Mouse (Mus musculus): Measurements from ENCODE around the gene Rnf185.

Rnf185 gene

DNA sequence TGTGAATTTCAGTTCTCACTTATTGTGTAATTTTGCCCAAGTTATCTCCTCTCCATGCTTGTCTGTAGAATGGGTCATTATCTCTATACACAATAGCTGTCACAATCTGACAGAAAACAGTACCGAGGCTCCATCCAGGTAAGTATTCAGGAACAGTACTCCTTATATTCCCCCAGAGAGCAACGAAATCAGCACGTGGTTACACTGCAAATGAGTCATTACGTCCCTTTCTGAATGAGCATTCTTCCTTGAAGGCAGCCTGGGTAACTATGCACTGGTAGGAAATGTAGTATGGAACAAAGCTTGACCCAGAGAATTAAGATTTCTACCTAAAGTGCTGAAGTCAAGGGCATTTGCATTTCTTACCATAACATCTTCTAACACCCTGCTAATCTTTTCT lies 9.5 kb downstream of the Rnf185 start:
- DNase-seq, result no peak

DNA sequence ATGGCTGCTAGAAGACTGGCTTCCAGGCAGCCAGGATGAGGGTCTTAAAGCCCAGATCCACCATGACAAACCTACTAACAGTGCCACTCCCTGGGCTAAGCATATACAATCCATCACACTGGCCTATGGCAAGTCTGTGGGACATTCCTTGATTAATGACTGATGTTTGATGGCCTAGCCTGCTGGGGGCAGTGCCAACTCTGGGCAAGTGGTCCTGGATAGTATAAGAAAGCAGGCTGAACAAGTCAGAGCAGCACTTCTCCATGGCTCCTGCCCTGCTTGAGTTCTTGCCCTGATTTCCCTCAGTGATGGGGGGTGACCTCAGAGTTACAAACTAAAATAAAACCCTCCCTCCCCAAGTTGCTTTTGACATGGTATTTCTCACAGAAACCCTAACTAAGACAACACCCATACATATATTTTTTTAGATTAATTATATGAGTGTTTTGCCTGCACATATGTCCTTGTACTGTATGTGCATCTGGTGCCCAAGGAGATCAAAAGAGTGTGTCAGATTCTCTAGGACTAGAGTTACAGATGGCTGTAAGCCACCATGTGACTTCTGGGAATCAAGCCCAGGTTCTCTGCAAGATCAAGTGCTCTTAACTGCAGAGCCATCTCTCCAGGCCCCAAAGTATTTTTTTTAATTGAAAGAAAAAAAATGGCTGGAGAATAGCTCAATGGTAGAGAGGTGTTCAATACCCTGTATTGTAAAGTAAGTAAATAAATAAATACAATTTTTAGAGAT lies 10.3 kb downstream of the Rnf185 start:
- DNase-seq, result peak; percentile 79

DNA sequence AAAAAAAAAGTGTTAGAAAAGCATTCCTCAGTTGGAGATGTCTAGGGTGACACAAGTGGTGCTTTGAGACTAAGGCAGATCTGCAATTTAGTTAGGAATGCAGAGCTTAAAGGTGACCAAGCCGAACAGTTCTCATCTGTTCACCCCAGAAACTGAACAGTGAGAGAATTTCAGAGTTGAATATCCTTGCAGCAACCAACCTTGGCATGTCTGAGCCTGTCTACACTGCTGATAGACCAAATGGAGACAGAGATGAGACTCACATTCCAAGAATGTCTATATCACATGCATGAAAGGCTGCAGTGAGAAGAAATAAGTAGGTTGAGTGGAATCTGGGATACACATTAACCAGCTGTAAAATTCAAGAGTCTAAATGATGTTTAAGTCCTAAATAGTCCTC lies 14.5 kb downstream of the Rnf185 start:
- DNase-seq, result no peak

DNA sequence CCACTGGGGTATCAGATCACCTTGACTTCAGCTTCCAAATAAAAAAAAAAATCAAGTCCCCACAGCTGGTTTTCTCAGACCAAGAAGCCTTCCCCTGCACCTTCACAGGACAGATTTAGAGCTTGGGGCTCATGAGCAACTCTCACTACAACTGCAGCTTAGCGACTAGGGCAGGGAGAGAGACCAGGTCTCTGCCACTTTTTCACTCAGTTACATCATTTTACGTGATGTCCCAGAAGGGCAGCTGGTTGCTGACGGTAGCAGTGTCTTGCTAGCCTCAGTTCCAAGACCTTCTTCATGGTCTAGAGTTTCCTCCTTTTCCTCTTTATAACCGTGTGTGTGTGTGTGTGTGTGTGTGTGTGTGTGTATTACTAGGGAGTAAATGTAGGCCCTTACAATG lies 18.4 kb downstream of the Rnf185 start:
- DNase-seq, result no peak

DNA sequence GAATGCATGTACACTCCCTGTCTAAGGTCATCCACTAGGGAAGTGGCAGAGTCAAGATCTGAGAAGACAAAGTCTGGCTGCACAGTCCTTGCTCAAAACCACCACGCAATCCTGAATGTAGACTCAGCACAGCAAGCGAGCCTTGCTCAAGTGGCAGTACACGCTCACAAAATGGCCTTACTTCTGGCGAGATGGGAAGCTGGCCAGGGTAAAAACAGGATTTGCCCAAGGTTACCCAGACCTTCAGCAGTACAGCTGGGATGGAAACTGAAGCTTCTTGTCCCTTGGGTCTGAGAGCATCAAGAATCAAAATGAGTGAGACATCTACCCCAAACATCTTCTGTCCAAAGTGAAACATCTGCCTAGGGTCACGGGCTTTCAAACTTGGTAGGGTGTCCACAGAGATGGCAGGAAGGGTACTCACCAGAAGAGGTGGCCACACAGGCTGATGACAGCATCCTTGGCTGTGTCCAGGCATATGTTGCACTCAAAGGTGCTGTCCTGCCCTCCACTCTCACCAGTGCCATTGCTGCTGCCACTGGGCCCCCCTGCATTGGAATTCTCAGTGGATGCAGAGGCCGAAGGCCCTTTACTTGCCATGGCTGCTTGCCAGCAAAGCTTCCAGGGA lies 20.1 kb downstream of the Rnf185 start:
- no peak for DNase-seq

DNA sequence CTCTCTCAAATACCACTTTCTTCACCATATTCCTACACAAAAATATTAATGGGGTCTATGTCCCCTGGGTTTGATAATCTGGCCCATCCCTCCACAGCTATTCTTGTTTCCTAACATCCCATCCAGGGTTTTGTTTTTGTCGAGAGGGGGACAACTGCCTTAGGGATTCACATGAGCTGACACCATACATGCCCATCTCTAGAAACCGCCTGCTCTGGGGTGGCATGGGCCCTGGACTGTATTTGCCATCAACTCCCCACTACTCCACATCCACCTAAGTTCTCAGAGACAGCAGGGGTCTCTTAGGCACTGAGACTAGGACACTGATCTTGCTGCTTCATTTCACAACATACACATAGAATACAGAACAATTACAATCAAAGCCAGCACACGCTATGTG lies 20.6 kb downstream of the Rnf185 start:
- no peak for DNase-seq

DNA sequence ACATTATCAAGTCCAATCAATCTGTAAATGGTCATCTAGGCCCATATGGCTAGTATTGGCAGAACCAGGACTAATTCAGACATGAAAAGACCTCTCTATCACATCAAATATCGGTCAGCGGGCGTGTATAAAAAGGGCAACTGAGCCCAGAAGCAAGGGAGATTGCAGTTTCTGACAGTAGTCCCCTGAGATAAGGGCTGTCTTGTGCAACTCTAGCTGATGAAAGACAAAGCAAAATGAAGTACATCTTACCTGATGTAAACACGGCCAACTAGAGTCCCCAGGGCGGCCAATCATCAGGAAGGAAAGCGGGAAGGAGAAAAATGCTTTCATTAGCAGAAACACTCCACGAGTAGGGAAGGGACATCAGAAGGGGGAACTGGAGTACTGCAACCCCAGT lies 23.5 kb downstream of the Rnf185 start:
- no peak for DNase-seq

DNA sequence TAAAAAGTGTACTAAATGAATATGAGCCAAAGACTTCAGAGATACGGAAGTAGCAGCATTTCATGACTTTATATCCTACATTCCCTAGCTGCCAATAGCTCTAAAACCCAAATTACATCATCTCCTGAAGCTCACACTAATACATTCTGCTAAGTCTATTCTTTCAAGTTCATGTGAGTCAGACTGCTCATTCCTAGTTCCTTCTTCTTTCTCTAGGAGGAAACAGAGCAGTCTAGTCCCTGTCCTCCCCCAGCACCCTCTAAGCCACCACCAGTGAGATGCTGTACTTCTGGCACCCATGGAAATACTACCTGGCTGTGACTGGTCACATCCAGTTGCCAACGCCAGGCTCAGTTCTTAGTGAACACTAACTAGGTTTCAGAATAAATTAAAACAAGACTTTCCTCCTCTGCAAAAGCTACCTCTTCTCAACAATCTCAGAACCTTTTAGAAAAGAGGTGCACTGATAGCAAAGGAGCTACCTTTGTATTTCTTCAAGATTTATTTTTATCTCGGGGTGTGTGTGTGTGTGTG lies 24.4 kb downstream of the Rnf185 start:
- DNase-seq, result no peak

DNA sequence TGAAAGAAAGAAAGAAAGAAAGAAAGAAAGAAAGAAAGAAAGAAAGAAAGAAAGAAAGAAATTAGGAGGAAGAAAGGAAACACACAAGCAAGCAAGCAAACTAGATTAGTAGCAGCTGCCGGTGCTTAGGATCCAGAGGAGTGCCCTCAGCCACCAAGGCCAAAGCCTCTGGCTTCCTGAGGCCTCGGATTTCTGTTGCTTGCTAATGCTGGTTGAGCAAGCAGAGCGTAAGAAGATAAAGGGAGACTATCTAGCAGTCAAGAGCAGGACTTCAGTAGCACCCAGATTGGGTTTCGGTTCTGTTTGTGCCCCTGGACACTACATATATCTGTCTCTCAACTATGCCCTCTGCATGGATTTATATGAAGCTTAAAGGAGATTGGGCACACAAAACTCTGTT lies 29.9 kb downstream of the Rnf185 start:
- no peak for DNase-seq

DNA sequence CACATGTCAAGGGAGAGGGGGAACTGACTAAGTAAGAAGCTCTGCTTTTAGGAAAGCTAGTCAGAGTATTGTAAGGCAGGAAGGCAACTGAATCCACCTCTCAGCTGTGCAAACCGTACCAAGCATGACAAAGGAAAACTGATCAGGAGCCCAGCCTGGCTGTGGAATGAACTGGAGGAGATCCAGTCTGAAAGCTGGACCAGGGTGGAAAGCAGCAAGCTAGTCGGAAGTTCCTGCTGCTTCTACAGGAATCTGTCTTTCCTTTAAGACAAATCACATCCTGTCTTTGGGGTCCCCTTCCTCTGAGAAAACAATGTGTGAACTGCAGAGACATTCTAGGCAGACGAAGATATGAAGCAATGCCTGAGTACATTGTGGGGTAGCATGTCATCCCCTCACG lies 33.4 kb downstream of the Rnf185 start:
- DNase-seq, result no peak

DNA sequence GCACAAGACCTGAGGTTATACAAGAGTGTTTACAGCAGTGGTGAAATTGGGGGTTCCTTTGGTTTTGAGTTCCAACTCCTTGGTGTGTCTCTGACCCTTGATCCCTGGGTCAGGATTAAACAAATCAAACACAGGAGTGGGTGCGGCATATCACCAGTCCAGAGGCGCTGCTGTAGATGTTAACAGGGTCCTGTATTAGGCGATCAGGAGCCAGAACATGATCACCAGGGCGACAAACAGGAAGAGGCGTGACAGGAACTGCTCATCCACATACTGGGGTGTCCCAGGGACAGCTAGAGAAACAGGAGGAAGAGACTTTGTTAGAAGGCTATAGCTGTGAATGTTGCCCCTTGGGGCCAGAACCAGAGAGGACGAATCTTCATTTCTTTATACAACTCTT lies 34.4 kb downstream of the Rnf185 start:
- DNase-seq, result no peak

DNA sequence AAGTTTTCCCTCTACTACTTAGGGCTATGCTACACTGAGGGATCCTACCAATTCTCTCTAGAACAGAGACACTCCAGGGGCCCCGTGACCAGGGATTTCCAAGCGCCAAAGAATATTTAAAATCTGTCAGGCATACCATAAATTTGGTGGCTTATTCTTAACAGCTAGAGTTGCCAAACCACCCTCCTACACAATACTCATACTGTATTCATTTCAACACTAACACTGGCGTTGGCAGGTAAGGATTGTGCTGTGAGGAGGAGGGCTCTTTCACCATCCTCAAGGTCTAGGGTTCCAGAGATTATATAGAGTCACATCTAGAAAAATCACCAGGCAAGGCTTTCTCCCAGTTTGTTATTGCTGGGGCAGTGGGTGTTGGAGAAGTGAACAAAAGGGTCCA lies 35.8 kb downstream of the Rnf185 start:
- DNase-seq, result no peak

DNA sequence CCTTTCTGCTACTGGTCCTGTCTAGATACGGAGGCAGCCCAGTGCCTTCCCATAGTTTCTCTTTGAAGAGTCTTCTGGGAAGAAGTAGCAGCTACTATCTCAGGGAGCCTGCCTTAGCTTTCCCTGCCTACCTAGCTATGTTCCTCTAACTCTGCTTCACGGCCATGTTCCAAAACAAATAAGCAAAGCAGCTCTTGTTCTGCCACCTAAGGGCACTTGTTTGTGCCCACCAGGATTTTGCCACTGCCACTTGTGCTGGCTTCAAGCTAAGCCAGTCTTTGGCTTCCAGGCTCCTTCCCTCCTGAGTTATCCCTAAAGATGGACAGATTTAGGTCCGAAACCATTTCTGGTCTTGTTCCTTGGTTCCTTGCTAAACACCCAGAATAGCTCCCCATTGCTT lies 40.1 kb downstream of the Rnf185 start:
- DNase-seq, result no peak

DNA sequence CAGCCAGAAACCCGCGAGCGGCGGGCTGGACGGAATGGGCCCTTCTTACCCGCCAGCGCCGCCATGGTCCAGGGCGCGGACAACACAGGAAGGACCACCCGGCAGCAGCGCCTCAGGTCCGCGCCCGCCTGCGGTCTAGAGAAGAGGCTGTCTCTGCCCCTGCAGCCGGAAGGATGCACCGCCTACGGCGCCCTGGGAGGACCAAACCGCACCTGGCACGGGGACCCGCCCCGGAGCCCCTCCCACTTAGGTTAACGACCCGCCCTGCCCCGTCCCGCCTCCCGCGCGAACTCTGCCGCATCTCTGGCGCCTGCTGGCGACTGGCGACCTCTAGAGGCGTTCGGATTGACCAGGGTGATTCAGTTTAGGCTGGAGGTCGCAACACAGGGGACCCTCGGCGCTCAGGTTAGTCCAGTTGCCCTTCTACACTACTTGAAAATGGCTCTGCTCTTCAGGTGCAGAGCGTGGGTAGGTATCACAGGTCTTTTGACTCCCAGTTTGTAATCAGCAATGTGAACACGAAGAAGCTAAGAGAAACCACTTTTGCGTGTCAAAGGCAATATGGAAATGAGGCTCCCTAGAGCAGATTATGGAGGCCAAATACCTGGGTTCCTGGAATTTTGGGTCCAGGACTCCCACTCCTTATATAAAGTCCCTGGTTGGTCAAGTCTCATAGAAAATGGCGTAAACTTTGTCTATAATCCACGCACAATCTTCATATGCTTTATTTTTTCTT lies 43.0 kb downstream of the Rnf185 start, which contains the start of gene Limk2:
Gene Limk2, minus strand, starts transcription at position 193 of the 736 bp plus-strand sequence.
- peak; percentile 91 for DNase-seq

DNA sequence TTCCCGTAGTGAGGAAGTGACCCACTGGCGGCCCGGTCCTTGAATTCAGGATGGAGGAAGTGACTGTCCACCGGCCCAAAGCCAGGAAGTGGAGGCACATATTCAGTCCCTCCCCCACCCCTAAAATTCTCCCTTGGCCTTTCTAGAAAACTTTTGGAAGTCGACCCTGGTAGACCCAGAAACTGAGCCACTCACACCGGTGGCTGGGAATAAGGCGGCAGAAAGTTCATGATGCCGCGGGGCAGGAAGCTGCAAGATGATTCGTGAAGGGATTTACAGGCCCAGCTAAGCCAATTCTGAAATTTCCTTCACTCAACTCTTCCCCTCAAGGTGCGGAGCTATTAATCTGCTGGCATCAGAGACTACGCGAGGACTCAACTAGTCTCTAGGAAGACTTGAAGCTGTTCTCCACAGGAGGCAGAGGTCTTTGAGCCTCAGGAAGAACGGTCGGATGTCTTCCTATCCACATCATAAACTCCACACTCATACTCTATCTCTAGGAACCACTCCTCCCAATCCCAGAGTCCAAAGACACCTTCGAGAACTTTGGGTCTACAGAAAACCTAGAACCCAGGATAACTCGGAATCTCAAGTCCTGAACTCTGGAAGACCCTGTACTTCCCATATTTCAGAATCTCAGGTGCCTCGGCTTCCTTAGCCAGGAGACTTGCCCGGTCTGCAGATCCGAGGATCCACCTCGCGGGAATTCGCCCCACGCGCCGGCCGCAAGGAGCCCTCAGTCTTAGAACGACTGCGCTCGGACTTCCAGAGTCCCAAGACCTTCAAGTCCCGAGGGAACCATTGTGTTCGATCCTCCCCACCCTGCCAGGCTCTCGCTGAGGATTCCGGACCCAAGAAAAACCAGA lies 43.8 kb downstream of the Rnf185 start:
- DNase-seq, result peak; percentile 39

DNA sequence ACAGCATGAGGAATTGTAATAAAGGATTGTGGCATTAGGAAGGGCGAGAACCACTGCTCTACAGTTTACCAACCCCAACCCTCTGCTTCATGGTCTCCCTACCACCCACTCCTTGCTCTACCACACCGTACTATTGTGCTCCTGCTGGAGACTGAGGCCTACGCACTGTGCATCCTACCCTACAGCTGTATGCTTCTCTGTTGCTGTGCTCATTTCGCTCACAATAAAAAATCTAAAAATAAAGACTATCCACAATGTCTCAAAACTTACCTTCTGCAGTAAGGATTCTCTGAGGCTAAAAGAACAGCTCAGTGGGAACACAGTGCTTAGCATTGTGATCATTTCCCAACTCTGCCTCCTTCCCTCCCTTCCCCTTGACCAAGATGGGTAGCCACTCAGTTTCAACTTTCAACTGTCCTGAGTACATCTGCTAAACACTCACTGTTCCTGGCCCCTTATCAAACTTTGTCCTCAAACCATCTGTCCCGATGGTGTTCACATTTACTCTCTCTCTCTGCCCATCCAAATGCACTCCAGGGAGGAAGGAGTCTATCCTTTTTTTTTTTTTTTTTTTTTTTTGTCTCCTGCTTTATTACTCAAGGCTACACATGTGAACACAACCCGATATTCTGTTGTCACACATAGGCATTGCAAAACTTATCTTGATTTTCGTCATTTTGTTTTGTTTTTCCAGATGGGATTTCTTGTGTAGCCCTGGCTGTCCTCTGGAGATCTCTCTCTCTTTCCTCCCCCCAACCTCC lies 47.7 kb downstream of the Rnf185 start:
- no peak for DNase-seq

DNA sequence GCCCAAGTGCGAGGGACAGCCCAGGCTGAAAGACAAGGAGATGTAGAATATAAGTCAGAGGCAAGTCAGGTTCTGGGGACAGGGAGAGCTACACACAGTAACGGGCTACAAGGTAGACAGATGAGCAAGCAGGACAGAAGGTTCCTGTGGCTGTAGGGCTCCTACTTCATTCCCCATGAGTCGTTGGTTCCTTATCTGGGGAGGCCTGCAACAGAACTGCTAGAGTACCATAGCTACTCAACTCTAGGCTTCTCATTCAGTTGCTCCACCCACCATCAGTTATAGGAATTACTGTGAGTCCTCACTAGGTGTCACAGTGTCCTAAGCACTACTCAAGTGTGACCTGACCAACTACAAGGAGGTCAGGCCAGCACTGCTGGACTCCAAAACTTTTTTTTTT lies 49.1 kb downstream of the Rnf185 start:
- no peak for DNase-seq

DNA sequence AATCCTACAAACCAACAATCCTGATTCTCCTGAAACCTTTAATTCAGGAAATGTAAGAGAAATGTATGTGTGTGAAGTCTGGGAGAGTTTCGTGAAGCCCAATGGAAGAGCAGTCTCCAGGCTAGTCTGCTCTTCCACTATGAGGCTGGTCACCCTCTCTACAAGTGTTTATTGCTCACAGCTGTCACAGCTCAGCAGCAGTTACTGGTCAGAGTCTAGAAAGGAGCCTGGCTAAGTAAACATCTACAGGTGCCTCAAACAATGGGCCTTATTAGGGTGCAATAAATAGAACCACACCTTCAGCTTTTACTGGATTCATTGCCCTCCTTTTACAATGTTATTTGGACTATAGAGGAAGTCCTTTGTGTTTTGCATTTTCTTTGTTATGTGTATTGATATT lies 53.8 kb downstream of the Rnf185 start:
- DNase-seq, result no peak

DNA sequence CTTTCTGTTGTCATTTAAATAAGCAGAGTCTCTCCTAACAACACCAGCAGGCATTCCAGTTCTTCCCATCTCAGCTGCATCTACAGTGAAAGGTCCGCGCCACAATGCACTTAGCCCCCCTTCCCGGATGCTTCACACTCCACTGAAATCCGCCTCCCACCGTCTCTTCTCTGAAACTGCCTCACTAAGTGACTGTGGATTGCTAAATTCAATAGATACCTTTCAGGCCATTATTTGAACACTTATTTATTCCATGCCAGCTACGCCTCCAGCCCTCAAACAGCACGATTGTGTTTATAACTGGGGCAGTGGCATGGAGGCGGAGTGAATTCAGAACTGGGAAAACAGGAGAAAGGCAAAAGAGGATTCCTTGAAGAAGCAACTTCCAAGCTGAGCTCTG lies 55.6 kb downstream of the Rnf185 start:
- no peak for DNase-seq

DNA sequence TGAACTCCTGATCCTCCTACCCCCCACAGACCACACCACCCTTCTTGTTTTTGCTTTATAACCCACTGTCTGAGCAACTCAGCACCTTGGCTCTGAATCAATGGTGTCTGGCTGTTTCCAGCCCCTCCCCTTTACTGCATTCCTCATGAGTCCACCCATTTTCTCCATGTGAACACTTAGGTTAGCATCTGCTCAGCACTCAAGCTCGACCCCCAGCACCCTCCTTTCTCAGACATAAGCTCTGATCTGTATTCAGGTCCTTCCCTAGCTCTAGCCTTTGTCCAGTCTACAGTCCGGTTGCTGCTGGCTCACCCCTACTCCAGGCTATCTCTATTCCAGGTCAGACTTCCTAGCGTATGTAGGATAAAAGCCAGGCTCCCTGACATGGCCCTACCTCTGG lies 56.1 kb downstream of the Rnf185 start:
- no peak for DNase-seq

DNA sequence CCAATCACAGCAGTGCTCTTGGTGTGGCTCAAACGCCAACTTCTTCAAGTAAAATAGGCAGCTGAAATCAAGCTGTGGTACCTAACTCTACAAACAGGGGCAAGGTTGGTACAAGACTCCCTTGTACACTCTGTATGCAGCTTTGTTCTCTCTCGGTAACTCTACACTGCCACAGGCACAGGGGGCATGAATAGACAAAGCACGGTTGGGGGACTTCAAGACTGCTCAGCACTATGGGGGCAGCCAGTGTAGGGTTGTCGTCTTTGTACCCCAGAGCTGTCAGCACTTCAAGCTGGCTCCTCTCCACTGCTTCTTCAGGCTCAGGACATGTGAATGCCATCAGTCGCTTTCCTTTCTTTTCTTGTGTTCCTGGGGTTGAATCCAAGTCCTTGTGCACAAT lies 57.6 kb downstream of the Rnf185 start:
- no peak for DNase-seq

DNA sequence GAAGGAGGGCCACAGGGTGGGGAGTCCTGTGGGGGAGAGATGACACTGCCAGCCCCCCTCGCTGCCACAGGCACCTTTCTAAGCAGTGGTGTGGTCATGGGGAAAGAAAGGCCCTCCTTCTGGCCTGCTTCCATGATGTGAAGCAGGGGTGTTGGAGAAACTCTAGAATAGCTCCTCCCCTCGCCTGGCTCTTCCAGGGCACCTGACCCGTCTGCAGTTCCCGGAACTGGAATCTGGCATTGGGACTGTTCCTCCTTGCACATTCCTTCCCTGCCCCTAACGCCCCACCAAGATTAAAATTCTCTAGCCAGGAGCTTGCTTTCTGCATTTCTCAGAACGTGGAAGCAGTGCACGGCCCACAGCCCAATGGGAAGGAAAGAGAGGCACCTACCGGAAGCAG lies 59.6 kb downstream of the Rnf185 start:
- DNase-seq, result no peak

All from cerebellum, adult 9-10 months (tissue).